Mouse (Mus musculus): ENCODE results near the gene Sgsm3. TPM values are rescaled to one million over a fixed set of nuclear protein-coding genes. Genes with fewer than 3 reads are reported as not detected.

Sgsm3 gene
- polyA plus RNA-seq, 1 experiment = 32.3 TPM

DNA sequence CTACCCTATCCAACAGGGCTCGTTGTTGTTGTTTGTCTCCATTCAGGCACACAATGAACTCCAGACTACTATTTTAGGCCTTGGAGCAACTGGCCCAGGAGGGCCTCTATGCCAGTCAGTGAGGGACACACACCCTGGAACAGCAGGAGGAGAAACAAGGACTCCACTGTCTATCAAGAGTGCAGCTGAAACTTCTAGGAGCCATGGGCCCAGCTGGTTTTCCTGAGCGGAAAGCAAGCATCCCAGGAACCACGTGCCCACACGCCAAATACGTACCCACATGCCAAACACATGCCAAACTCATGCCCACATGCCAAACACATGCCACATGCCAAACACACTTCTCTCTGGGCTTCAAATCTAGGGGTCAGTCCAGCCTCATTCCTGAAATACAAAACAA lies 60.9 kb downstream of the Sgsm3 start:
- H3K27me3 ChIP-seq (ENCODE audit: control insufficient read depth, insufficient read depth, insufficient read length) = no peaks in the 10 kb centered on the region
- H3ac ChIP-seq (ENCODE audit: control insufficient read depth, insufficient read length) = no peak overlapping the region
- H3K4me3 ChIP-seq = no peak overlapping the region
- peaks cover 67% of the 10 kb centered on the region for H3K79me2 ChIP-seq (ENCODE audit: control insufficient read depth, insufficient read depth)
- H3K36me3 ChIP-seq (ENCODE audit: control insufficient read depth, insufficient read depth) = no peaks in the 10 kb centered on the region
- no peak overlapping the region for H3K4me2 ChIP-seq (ENCODE audit: low read depth)
- no peak for TF ChIP-seq POLR2AphosphoS2 (IDR thresholded peaks at IDR 0.05; ENCODE audit: insufficient read length, low read depth)
- TF ChIP-seq MAX (IDR thresholded peaks at IDR 0.05; ENCODE audit: low read depth) = no peak
- TF ChIP-seq E2F4 (IDR thresholded peaks at IDR 0.05; ENCODE audit: insufficient read depth) = no peak
- TF ChIP-seq MYOD1 (IDR thresholded peaks at IDR 0.05; ENCODE audit: control insufficient read depth in 1 of 3, insufficient read length in 2 of 3, low read depth in 2 of 3) = peak in 2 of 3 experiments; percentile 43 to 58
- TF ChIP-seq CEBPB (IDR thresholded peaks at IDR 0.05; ENCODE audit: insufficient read depth, poor library complexity, severe bottlenecking) = no peak
- TF ChIP-seq MYOG (IDR thresholded peaks at IDR 0.05; ENCODE audit: control insufficient read depth in 1 of 3, insufficient read depth in 1 of 3, insufficient read length in 2 of 3, low read depth in 2 of 3) = peak; percentile 11 to 68 (median 59)
- no peak for TF ChIP-seq USF1 (IDR thresholded peaks at IDR 0.05; ENCODE audit: low read depth)
- TF ChIP-seq SRF (IDR thresholded peaks at IDR 0.05; ENCODE audit: control insufficient read depth, insufficient read length, low read depth) = no peak

DNA sequence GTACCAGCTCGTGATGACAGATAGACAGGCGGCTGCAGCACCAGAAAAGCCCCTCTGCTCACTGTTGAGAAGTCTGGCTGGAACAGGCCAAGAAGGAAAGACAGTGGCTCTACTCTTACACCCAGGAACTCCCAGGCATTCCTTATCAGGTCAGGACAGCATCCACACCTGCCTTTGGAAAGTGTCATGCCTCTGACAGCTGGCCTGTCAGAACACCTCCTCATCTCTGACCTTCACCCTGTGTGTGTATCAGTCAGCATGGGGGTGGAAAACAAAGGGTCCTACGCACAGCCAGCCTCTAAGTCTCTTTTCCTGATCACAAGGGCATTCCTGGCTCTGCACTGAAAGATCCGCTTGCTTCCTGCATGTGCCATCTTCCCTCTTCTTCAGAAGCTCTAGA lies 64.2 kb downstream of the Sgsm3 start:
- no peak overlapping the region for H3K4me3 ChIP-seq
- peaks cover 9% of the 10 kb centered on the region for H3K36me3 ChIP-seq (ENCODE audit: control insufficient read depth, insufficient read depth)
- H3K27me3 ChIP-seq (ENCODE audit: control insufficient read depth, insufficient read depth, insufficient read length) = no peaks in the 10 kb centered on the region
- H3ac ChIP-seq (ENCODE audit: control insufficient read depth, insufficient read length) = no peak overlapping the region
- H3K79me2 ChIP-seq (ENCODE audit: control insufficient read depth, insufficient read depth) = peaks cover 46% of the 10 kb centered on the region
- no peak for TF ChIP-seq POLR2AphosphoS2 (IDR thresholded peaks at IDR 0.05; ENCODE audit: insufficient read length, low read depth)
- peak in 1 of 3 experiments; percentile 69 for TF ChIP-seq MYOD1 (IDR thresholded peaks at IDR 0.05; ENCODE audit: control insufficient read depth in 1 of 3, insufficient read length in 2 of 3, low read depth in 2 of 3)
- TF ChIP-seq TCF3 (IDR thresholded peaks at IDR 0.05; ENCODE audit: insufficient read length, low read depth) = no peak
- H3K4me2 ChIP-seq (ENCODE audit: low read depth) = no peak overlapping the region

DNA sequence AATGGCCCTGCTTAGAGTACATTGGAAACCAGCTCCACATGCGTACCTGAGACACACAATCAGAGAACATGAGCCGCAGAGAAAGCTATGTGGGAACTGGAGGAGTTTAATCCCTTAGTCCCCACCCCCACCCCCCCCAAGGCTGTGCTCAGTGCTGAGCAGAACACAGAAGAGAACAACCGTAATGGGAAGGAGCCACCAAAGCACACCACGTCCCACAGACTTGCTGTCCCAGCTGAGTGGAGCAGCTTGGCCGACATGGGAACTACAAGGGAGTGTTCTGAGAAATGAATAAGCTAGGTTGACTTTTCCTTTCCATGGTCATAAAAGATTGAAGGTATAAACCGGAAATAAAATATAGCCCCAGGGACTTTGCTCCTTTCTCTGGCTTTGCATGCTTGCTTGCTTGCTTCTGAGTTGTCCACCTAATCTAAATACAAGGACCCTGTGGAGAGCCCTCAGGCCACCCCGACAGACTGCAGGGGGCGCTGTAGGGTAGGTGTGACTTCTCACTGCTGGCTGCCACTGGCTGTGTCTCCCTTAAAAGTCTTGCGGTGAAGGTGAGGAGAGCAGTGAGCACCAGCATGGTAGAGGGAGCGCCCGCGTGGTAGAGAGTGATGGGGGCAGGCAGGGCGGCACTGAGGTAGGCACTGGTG lies 64.8 kb downstream of the Sgsm3 start:
- H3K27me3 ChIP-seq (ENCODE audit: control insufficient read depth, insufficient read depth, insufficient read length) = no peaks in the 10 kb centered on the region
- no peak overlapping the region for H3K4me3 ChIP-seq
- peaks cover 41% of the 10 kb centered on the region for H3K79me2 ChIP-seq (ENCODE audit: control insufficient read depth, insufficient read depth)
- TF ChIP-seq SRF (IDR thresholded peaks at IDR 0.05; ENCODE audit: control insufficient read depth, insufficient read length, low read depth) (no peak), POLR2A (IDR thresholded peaks at IDR 0.05; ENCODE audit: insufficient read length, low read depth) (no peak), USF1 (IDR thresholded peaks at IDR 0.05; ENCODE audit: low read depth) (no peak), POLR2AphosphoS2 (IDR thresholded peaks at IDR 0.05; ENCODE audit: insufficient read length, low read depth) (no peak), MYOD1 (IDR thresholded peaks at IDR 0.05; ENCODE audit: control insufficient read depth in 1 of 3, insufficient read length in 2 of 3, low read depth in 2 of 3) (no peak), CEBPB (IDR thresholded peaks at IDR 0.05; ENCODE audit: insufficient read depth, poor library complexity, severe bottlenecking) (no peak), MAX (IDR thresholded peaks at IDR 0.05; ENCODE audit: low read depth) (no peak), TCF12 (IDR thresholded peaks at IDR 0.05; ENCODE audit: insufficient read depth, poor library complexity, severe bottlenecking) (no peak), REST (IDR thresholded peaks at IDR 0.05; ENCODE audit: insufficient read depth, insufficient read length) (no peak), TCF3 (IDR thresholded peaks at IDR 0.05; ENCODE audit: insufficient read length, low read depth) (no peak), MYOG (IDR thresholded peaks at IDR 0.05; ENCODE audit: control insufficient read depth in 1 of 3, insufficient read depth in 1 of 3, insufficient read length in 2 of 3, low read depth in 2 of 3) (no peak), E2F4 (IDR thresholded peaks at IDR 0.05; ENCODE audit: insufficient read depth) (no peak)
- H3ac ChIP-seq (ENCODE audit: control insufficient read depth, insufficient read length) = no peak overlapping the region
- H3K4me2 ChIP-seq (ENCODE audit: low read depth) = no peak overlapping the region
- H3K36me3 ChIP-seq (ENCODE audit: control insufficient read depth, insufficient read depth) = peaks cover 9% of the 10 kb centered on the region

DNA sequence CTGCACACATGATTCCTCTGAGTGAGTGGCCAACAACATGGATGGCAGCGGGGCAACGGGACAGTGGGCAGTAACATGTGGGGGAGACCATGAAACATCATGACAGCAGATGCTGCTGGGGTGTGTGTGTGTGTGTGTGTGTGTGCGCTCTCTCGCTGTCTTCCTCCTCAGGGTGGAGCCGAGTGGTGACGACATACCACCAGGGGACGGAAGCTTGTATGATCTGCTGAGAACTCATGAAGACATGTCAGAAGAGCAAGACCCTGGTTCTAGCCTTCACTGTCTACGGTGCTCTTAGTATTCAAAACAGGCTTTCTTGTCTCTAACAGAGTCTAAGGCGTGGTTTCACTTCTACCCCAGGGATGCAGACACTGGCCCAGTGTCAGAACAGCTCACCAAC lies 66.9 kb downstream of the Sgsm3 start:
- Histone ChIP-seq H3K36me3 (ENCODE audit: control insufficient read depth, insufficient read depth) (peaks cover 9% of the 10 kb centered on the region), H3K27me3 (ENCODE audit: control insufficient read depth, insufficient read depth, insufficient read length) (no peaks in the 10 kb centered on the region), H3ac (ENCODE audit: control insufficient read depth, insufficient read length) (no peak overlapping the region), H3K79me2 (ENCODE audit: control insufficient read depth, insufficient read depth) (peaks cover 21% of the 10 kb centered on the region), H3K4me2 (ENCODE audit: low read depth) (no peak overlapping the region), H3K4me3 (no peak overlapping the region)
- TF ChIP-seq USF1 (IDR thresholded peaks at IDR 0.05; ENCODE audit: low read depth) (no peak), REST (IDR thresholded peaks at IDR 0.05; ENCODE audit: insufficient read depth, insufficient read length) (no peak), MYOG (IDR thresholded peaks at IDR 0.05; ENCODE audit: control insufficient read depth in 1 of 3, insufficient read depth in 1 of 3, insufficient read length in 2 of 3, low read depth in 2 of 3) (no peak), POLR2A (IDR thresholded peaks at IDR 0.05; ENCODE audit: insufficient read length, low read depth) (no peak), CEBPB (IDR thresholded peaks at IDR 0.05; ENCODE audit: insufficient read depth, poor library complexity, severe bottlenecking) (no peak), TCF3 (IDR thresholded peaks at IDR 0.05; ENCODE audit: insufficient read length, low read depth) (no peak), TCF12 (IDR thresholded peaks at IDR 0.05; ENCODE audit: insufficient read depth, poor library complexity, severe bottlenecking) (no peak), E2F4 (IDR thresholded peaks at IDR 0.05; ENCODE audit: insufficient read depth) (no peak), MYOD1 (IDR thresholded peaks at IDR 0.05; ENCODE audit: control insufficient read depth in 1 of 3, insufficient read length in 2 of 3, low read depth in 2 of 3) (no peak), POLR2AphosphoS2 (IDR thresholded peaks at IDR 0.05; ENCODE audit: insufficient read length, low read depth) (no peak), MAX (IDR thresholded peaks at IDR 0.05; ENCODE audit: low read depth) (no peak), SRF (IDR thresholded peaks at IDR 0.05; ENCODE audit: control insufficient read depth, insufficient read length, low read depth) (no peak)

DNA sequence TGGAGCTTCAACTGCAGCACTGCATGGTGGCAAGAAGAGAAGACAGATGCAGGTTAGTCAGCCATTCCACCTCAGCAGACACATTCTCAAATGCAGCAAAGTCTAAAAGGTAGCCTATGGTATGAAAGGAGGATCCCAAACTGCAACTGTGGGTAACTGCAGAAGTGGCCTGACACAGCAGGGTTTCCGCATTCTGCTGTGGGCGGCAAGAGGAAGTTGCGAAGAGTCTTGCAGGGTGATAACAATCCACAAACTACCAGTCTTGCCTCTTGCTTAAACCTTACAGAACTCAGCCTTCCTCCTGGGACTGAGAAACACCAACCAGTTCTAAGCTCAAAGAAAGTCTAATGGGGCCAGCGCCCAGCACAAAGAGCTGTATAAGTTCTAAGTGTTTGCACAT lies 67.8 kb downstream of the Sgsm3 start:
- Histone ChIP-seq H3ac (ENCODE audit: control insufficient read depth, insufficient read length) (no peak overlapping the region), H3K4me2 (ENCODE audit: low read depth) (no peak overlapping the region), H3K27me3 (ENCODE audit: control insufficient read depth, insufficient read depth, insufficient read length) (no peaks in the 10 kb centered on the region), H3K36me3 (ENCODE audit: control insufficient read depth, insufficient read depth) (peaks cover 9% of the 10 kb centered on the region), H3K79me2 (ENCODE audit: control insufficient read depth, insufficient read depth) (peaks cover 14% of the 10 kb centered on the region), H3K4me3 (no peak overlapping the region)
- TF ChIP-seq TCF3 (IDR thresholded peaks at IDR 0.05; ENCODE audit: insufficient read length, low read depth) (no peak), SRF (IDR thresholded peaks at IDR 0.05; ENCODE audit: control insufficient read depth, insufficient read length, low read depth) (no peak), TCF12 (IDR thresholded peaks at IDR 0.05; ENCODE audit: insufficient read depth, poor library complexity, severe bottlenecking) (no peak), USF1 (IDR thresholded peaks at IDR 0.05; ENCODE audit: low read depth) (no peak), E2F4 (IDR thresholded peaks at IDR 0.05; ENCODE audit: insufficient read depth) (no peak), MYOD1 (IDR thresholded peaks at IDR 0.05; ENCODE audit: control insufficient read depth in 1 of 3, insufficient read length in 2 of 3, low read depth in 2 of 3) (no peak), MYOG (IDR thresholded peaks at IDR 0.05; ENCODE audit: control insufficient read depth in 1 of 3, insufficient read depth in 1 of 3, insufficient read length in 2 of 3, low read depth in 2 of 3) (no peak), POLR2A (IDR thresholded peaks at IDR 0.05; ENCODE audit: insufficient read length, low read depth) (no peak), POLR2AphosphoS2 (IDR thresholded peaks at IDR 0.05; ENCODE audit: insufficient read length, low read depth) (no peak), CEBPB (IDR thresholded peaks at IDR 0.05; ENCODE audit: insufficient read depth, poor library complexity, severe bottlenecking) (no peak), MAX (IDR thresholded peaks at IDR 0.05; ENCODE audit: low read depth) (no peak), REST (IDR thresholded peaks at IDR 0.05; ENCODE audit: insufficient read depth, insufficient read length) (no peak)

All from myocyte (in vitro differentiated cells).